Mouse (Mus musculus): Measurements from ENCODE around the gene Idnk.

Gene Idnk

GRCm38 (mm10) chr13:58147760-58148159, 9.7 kb upstream of the Idnk start:
- no peak for DNase-seq

GRCm38 (mm10) chr13:58148256-58148831, 9.1 kb upstream of the Idnk start:
- DNase-seq: peak; percentile 20 to 25

GRCm38 (mm10) chr13:58149033-58149558, 8.4 kb upstream of the Idnk start:
- peak in 1 of 2 experiments; percentile 27 for DNase-seq

GRCm38 (mm10) chr13:58149629-58150028, 7.8 kb upstream of the Idnk start:
- DNase-seq: no peak

- no peak for DNase-seq
These were observed 7.0 kb upstream of the Idnk start for GRCm38 (mm10) chr13:58150442-58150841.

GRCm38 (mm10) chr13:58156031-58156430, 1.4 kb upstream of the Idnk start:
- DNase-seq: peak; percentile 35 to 40

GRCm38 (mm10) chr13:58157036-58157435, 413 bp upstream of the Idnk start:
- DNase-seq: peak in 1 of 2 experiments; percentile 14

- peak; percentile 90 to 91 for DNase-seq
These were observed 857 bp downstream of the Idnk start for GRCm38 (mm10) chr13:58158099-58158912.

GRCm38 (mm10) chr13:58160761-58161160, 3.3 kb downstream of the Idnk start:
- DNase-seq: no peak

- no peak for DNase-seq
These were observed 5.9 kb downstream of the Idnk start for GRCm38 (mm10) chr13:58163343-58163742.

- DNase-seq: no peak
These were observed 10.7 kb downstream of the Idnk start for GRCm38 (mm10) chr13:58168119-58168518.

- DNase-seq: no peak
These were observed 18.7 kb downstream of the Idnk start for GRCm38 (mm10) chr13:58176105-58176504.

- peak; percentile 99 for DNase-seq
These were observed 20.2 kb downstream of the Idnk start for GRCm38 (mm10) chr13:58177511-58178208.

- DNase-seq: no peak
These were observed 24.4 kb downstream of the Idnk start for GRCm38 (mm10) chr13:58181607-58182551.

- DNase-seq: no peak
These were observed 26.7 kb downstream of the Idnk start for GRCm38 (mm10) chr13:58184111-58184510.

- DNase-seq: no peak
These were observed 28.8 kb downstream of the Idnk start for GRCm38 (mm10) chr13:58186281-58186680.

GRCm38 (mm10) chr13:58187751-58188150, 30.3 kb downstream of the Idnk start:
- DNase-seq: no peak

- DNase-seq: peak; percentile 97
These were observed 31.0 kb downstream of the Idnk start for GRCm38 (mm10) chr13:58188412-58188811.

- no peak for DNase-seq
These were observed 32.0 kb downstream of the Idnk start for GRCm38 (mm10) chr13:58189473-58189872.

- DNase-seq: no peak
These were observed 34.1 kb downstream of the Idnk start for GRCm38 (mm10) chr13:58191516-58191915.

- no peak for DNase-seq
These were observed 34.7 kb downstream of the Idnk start for GRCm38 (mm10) chr13:58192146-58192545.

GRCm38 (mm10) chr13:58193221-58193620, 35.8 kb downstream of the Idnk start:
- DNase-seq: no peak

Measured in B cell, adult 2 months (primary cell).